Mouse (Mus musculus) urinary bladder, postnatal 4 days (tissue): ENCODE measurements around the gene Rps15.

ENCODE experiments used
- DNase-seq, 2 experiments: peaks; one replicate each; pipeline ENCODE4 v3.0.0; 2021 to 2022; ENCODE audit warnings: low spot score in 2 of 2

Gene Rps15

GRCm38 (mm10) chr10:80260642-80261584 is 31.3 kb upstream of the Rps15 start, which contains the start of the genes Gamt and Dazap1:
Gamt (minus strand) TSS chr10:80261012.
Dazap1 (plus strand) TSS chr10:80261486.
- DNase-seq: peak; percentile 99

GRCm38 (mm10) chr10:80261585-80261968 is 30.7 kb upstream of the Rps15 start:
- DNase-seq: peak; percentile 96 to 98

- no peak for DNase-seq
These were observed 30.1 kb upstream of the Rps15 start for GRCm38 (mm10) chr10:80262169-80262568.

- no peak for DNase-seq
These were observed 29.4 kb upstream of the Rps15 start for GRCm38 (mm10) chr10:80262776-80263365.

DNA sequence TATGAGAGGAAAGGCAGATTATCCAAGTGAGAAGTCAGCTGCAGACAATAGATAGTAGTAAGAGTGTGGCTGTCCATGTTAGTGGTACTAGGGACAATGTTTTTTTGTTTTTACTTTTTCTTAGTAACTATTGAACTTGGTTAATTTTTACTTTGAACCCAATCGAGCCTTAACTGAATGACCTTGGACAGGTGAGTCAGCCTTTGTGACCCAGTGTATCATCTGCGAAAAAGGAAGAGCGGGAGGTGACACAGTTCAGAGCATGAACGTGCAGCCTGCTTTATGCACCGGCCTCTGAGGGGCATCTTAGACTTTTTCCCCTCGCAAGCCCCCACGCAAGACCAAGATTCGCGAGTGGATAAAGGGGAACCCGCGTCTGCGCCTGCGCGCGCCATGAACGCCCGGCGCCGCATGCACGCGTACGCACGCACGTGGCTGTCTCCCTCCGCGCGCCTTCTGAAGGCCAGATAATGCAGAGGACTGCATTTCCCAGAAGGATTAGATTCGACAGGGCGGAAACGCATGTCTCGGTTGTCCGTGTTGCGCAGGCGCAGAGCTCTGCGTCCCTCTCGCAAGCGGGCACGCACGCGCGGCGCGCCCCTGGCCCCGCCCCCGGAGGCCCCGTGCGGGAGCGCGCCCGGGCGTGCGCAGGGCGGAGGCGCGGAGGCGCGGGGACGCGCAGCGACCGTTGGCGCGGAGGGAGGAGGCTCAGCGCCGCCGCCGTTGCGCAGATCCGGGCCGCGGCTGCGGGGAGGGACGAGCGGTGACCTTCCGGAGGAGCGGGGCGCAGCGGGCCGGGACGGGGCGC is 27.7 kb upstream of the Rps15 start:
- DNase-seq: peak; percentile 98 to 99

GRCm38 (mm10) chr10:80265149-80265486 is 27.1 kb upstream of the Rps15 start:
- DNase-seq: no peak

DNA sequence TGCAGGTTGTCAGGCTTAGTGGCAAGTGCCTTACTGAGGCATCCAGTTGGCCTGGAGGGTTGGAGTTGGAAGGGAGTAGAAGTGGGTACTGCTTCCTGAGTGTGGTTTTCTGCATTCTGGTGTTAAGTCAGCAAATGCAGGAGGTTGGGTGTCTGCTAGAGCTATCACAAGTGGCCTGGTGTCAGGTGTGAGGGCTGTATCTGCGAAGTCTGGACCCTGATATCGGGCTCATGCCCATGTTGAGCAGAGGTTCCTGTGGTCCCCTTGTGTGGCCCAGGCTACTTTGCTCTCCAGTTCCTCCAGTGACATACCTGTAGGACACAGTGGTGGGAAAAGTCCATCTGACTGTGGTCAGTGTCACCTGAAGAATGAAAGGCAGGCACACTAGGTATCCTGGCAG is 22.2 kb upstream of the Rps15 start:
- DNase-seq: no peak

GRCm38 (mm10) chr10:80270734-80271181 is 21.5 kb upstream of the Rps15 start:
- DNase-seq: no peak

- no peak for DNase-seq
These were observed 20.9 kb upstream of the Rps15 start for GRCm38 (mm10) chr10:80271186-80271843.

DNA sequence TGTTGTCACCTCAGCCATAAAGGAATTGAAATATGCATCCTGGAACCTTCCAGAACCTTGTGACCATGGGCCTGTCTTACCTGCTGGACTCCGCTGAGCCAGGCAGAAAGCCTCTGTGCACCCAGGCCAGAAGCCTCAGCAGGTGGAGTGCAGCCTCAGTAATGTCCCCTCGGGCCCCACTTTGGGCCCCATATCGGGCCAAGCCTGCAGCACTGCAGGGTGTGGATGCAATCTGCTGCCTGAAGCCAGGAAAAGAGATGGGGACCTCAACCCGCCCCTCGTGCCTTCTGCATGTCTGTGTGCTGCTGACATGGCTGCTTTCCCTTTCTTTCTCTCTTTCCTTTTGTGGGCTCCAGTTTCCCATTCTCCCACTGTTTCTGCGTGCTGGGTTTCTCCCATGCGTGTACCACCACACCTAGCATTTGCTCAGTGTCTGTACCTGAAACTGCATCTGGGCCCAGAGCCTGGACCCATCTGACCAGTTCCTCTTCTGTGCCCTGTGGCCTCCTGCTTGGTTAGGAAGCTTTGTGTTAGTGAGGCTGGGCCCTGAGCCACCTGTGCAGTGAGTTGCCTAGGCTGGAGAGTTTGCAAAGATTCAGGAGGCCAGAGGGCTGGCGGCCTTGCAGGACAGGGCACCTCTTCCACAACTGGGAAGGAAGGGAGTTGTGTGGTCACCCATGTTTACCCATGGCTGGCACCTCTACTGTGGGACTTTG is 20.2 kb upstream of the Rps15 start:
- no peak for DNase-seq

- DNase-seq: no peak
These were observed 18.4 kb upstream of the Rps15 start for GRCm38 (mm10) chr10:80273847-80274246.

GRCm38 (mm10) chr10:80276238-80276637 is 16.0 kb upstream of the Rps15 start:
- no peak for DNase-seq

DNA sequence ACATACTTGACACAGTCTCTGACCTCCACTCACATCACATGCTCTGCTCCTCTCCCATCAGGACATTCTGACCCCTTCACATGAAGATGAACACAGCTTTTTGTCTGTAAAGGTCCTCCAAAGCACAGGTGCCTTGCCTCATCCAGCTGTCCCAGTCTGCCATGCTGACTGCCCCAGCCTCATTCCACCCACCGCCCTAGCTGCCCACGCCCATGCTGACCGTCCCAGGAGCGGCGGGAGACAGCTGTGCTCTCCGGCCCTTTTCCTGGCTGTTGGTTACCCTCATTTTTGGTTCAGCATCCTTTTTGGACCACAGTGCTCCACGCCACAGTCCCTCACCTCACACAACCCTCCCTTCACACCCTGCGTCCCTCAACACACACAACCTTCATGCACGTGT is 13.9 kb upstream of the Rps15 start:
- no peak for DNase-seq

DNA sequence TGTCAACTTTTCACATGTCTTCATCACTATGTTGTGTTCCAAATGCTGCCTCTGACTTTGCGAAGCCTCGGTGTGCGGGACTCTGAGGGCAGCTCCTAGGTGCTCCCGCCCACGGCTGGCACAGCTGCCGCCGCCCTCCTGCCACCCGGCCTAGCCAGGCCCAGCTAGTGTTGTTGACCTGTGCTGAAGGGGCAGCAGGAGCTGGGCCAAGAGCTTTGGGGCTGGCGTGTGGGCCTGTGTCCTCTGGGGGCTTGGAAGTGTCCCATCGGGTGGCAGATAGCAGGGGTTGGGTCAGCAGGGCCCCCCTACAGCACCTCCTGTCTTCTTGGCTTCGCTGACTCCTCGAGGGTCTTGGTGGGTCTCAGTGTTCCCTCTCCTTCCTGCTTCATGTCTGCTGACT is 13.0 kb upstream of the Rps15 start:
- DNase-seq: no peak

GRCm38 (mm10) chr10:80281304-80281703 is 10.9 kb upstream of the Rps15 start:
- no peak for DNase-seq

DNA sequence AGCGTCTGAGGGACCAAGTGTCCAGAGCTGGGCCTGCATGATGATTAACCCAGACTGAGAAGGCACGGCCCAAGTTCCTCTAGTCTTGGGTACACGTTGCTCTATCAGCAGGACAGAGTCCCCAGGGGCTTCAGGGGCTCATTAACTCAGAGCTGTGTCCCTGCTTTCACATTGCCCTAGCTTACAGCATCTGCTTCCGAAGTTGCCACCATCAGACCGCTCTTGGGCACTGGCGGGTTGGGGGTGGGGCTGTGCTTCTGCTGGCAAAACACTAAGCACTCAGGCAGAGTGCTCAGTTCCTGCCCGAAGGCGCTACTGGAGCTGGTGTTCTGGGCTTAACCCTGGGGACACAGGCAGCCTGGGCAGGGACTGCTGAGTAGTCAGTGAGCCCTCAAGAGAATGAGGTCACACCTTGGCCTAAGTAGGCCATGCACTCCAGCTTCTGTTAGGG is 10.3 kb upstream of the Rps15 start:
- DNase-seq: no peak

GRCm38 (mm10) chr10:80282481-80283441 is 9.5 kb upstream of the Rps15 start:
- peak in 1 of 2 experiments; percentile 47 for DNase-seq

DNA sequence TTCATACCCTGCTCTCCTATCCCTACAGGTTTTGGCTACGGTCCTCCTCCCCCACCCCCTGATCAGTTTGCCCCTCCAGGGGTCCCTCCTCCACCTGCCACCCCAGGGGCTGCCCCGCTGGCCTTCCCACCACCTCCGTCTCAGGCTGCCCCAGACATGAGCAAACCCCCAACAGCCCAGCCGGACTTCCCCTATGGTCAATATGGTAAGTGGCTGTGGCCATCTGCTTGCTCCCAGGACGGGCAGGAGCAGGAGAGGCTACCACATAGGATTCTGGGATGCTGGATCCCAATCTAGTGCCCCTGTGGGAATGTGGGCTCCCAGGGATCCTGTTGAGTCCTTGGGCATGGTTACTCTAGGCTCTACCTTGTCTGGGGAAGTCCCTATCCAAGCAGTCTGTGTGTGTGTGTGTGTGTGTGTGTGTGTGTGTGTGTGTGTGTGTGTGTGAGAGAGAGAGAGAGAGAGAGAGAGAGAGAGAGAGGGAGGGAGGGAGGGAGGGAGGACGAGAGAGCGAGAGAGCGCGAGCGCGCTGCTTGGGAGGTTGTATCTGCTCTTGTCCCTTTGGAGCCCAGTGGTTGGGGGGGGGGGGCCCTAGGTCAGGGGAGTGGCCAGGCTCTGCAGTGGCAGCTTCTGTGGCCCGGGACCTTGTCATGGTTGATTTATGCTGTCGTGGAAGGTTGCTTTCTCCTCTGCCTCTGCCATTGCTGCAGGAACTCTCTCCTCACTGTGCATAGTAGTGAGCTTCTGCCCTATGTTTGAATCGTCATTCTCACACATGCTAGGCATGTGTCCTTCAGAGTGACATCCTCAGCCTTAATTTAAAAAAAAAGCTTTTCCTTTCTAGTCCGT is 6.8 kb upstream of the Rps15 start:
- DNase-seq: no peak

GRCm38 (mm10) chr10:80288097-80288496 is 4.2 kb upstream of the Rps15 start:
- no peak for DNase-seq
